Mouse (Mus musculus): ENCODE measurements around the gene Maats1.

The Maats1 gene

DNA sequence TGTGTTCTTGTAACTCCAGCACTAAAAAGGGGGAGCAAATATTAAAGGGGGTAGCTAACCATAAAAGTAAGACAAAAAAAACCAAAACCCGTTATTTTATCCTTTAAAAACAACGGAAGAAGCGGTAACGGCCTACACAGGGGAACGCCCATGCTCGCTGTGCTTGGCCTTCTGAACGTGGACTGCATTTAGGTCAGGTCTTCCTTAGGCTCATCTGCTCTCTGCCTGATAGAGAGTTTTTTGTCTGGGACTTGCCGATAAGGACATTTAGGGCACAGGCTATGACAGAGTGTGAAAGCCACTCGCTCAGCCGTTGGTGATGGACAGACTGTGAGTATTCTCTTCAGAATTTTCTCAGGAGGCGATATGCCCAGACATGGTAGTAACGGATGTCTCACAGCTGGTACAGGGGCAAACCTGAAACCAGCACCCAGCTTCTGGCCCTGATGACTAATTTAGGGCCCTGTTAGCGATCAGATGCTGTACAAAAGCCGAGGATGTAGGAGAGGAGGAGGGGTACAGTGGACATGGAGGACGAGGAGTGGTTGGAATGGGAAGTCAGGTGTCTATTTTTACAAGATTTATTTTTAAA lies 29.9 kb upstream of the Maats1 start:
- in situ Hi-C loops (cut with MboI; ENCODE audit: low sequenced_read_pairs), result no loop called here

DNA sequence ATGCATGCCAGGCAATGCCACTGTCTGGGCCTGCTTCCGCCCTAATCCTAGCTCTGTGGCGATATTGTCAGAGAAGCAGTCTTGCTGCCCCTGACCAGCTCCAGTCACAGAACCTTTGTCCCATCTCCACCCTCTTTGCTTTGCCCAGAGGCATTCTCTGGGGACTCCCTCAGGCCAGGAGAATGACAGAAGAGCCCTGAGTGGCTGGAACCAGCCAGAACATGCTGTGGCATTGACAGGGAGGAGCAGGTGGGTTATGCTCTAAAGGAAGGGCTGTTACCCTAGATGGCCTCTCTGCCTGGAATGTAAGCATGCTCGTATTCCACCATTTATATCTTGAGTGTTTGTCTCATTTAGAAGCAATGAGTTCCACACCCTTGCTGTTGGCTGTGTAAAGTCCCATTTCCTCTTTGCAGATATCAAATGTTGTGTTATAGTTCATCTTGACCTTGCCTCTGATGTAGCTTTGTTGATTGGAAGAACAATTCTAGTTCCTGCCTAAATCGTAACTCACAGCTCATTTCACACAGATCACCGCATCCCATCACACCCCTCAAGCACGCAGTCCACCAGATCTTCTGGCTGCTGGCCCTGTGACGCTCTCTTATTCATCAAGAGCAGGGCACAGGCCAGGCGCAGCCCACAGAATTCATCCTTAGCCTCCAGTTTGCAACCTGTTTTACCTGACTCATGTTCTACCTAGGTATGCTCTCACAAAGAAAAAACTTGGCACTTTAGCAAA lies 28.9 kb upstream of the Maats1 start:
- in situ Hi-C loops (cut with MboI; ENCODE audit: low sequenced_read_pairs), result no loop called here

DNA sequence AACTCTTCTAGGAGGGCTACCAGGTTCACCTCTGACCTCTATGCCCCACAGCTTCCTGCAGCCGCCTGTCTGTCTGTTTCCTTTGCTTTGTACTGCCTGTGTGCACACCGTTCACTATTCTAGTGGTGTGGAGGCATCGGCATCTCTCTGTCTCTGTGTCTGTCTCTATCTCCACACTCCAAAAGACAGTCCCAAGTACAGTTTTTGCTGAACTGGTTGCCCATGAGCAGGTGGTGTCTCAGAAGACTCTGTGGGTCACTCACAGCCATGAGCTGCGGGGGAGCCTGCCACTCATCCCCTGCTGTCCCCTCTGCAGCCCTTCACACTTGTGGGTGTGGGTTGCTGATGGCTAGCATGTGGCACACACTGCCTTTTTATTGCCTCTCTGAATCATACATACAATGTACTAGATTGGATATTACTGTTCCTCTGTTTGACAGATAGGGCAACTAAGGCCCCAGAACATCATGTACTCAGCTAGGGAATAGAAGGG lies 28.1 kb upstream of the Maats1 start:
- in situ Hi-C loops (cut with MboI; ENCODE audit: low sequenced_read_pairs), result no loop called here

DNA sequence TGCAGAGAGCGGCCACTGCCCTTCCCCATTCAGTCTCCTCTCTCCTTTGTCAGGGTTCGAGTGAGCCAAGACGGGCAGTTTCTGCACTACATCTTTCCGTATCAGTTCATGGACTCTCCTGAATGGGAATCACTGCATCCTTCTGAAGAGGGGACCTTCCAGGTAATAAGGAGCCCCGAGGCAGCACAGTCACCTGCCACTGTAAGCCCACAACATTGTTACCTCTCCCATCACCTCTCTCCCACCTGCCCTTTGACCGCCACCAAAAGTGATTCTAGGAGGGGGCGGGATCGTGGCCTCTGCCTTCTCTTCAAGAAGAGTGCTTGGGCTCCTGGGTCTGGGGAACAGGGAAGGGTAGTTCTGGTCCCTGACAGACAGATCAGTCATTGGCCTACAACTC lies 27.5 kb upstream of the Maats1 start:
- in situ Hi-C loops (cut with MboI; ENCODE audit: low sequenced_read_pairs), result no loop called here

GRCm38 (mm10) chr16:38369000-38369399 lies 27.1 kb upstream of the Maats1 start:
- in situ Hi-C loops (cut with MboI; ENCODE audit: low sequenced_read_pairs), result no loop called here

- in situ Hi-C loops (cut with MboI; ENCODE audit: low sequenced_read_pairs), result no loop called here
Observed at GRCm38 (mm10) chr16:38368336-38368735, 26.4 kb upstream of the Maats1 start.

GRCm38 (mm10) chr16:38366231-38366630 lies 24.3 kb upstream of the Maats1 start:
- in situ Hi-C loops (cut with MboI; ENCODE audit: low sequenced_read_pairs), result no loop called here

DNA sequence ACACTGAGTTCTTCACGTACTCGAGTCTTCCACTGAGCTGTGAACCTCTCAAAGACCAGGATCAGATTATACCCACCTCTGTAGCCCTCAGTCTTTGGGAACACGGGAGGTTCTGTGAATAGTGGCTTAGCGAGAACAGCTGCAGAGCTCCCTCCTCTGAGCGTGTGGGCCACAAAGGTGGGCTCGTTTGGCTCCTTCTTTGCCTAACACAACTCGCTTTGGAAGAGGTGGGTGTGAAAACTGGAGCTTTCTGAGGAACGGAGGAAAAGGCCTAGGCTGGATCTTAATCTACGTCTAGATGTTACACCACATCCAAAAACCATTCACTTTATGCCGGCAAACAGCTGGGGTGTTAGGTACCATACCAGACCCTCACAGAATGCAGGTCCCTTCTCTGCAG lies 23.4 kb upstream of the Maats1 start:
- in situ Hi-C loops (cut with MboI; ENCODE audit: low sequenced_read_pairs), result no loop called here

- in situ Hi-C loops (cut with MboI; ENCODE audit: low sequenced_read_pairs), result no loop called here
Observed at GRCm38 (mm10) chr16:38363657-38364056, 21.7 kb upstream of the Maats1 start.

DNA sequence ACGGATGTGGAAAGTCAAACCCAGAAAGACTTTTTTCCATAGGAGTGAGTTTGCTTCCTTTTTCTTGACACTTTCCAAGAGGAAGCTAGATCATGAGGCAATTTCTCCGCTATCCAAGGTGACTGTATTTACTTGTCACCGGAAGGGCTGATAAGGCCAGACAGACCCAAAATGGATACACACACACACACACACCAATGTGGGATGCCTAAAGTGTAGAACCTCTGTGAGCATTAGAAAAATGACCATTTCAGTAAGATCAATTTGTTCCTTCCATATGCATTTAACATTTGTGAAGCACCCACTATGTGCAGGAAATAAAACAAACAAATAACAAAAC lies 21.3 kb upstream of the Maats1 start:
- in situ Hi-C loops (cut with MboI; ENCODE audit: low sequenced_read_pairs), result no loop called here

DNA sequence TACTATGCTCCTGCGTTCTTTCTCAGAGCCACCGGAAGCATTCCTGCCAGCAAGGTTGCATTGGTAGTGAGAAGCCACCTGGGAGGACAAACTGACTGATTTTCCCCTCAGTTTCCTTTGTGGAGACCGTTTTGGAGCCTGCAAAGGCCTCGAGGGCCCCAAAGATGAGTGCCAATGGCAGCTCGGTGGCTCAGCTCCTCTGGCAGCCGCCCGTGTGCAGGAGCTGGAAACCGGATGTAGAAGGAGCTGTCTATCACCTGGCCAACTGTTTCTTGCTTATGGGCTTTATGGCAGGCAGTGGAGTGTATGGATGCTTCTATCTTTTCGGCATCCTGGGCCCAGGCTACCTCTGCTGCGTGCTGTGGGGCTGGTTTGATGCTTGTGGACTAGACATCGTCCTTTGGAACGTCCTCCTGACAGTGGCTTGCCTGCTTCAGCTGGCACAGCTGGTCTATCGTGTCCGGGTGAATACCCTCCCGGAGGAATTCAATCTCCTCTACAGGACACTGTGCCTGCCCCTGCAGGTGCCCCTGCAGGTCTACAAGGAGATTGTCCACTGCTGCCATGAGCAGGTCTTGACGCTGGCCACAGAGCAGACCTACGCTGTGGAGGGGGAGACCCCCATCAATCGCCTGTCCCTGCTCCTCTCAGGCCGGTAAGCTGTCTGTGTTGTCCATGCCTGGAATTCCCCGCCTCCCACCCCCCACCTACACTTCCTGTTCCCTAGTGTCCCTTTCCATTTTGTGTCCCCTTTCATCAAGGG lies 20.7 kb upstream of the Maats1 start:
- in situ Hi-C loops (cut with MboI; ENCODE audit: low sequenced_read_pairs), result no loop called here

- in situ Hi-C loops (cut with MboI; ENCODE audit: low sequenced_read_pairs), result no loop called here
Observed at GRCm38 (mm10) chr16:38361933-38362332, 20.0 kb upstream of the Maats1 start, which contains the start of gene Popdc2. Popdc2 (plus strand) TSS chr16:38362209.

DNA sequence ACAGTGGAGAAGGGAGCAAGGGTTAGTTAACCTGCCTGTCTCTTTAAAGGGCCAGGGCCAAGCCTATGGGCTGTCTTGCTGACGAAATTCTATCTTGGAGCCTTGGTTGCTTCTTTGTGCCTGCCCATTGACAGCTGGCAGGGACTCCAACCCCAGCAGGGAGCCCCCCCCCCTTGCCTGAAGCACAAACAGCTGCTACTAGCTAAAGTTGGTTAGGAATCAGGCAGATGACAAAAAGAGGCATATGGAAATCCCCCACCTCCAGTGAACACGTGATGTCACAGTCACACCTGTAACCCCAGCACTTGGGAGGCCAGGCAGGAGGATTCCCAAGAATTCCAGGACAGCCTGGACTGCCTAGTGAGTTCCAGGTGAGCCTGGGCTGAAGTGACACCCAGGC lies 18.4 kb upstream of the Maats1 start:
- in situ Hi-C loops (cut with MboI; ENCODE audit: low sequenced_read_pairs), result no loop called here

DNA sequence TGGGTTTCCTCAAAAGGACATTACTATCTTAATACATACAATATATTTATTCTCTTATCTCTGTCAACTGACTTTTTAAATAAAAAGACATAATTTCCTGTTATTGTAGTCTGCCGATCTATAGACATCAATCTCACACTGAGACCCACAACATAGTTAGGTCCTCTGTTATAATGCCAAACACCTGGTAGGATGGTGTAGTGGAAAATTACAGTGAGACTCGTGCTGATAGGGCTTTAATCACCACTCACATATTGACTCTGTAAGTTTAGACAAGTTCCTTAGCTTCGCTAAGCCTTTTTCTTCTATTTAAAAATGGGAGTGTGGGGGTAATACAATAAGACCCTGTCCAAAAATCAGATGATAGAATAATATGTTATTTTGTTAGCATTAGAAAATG lies 17.9 kb upstream of the Maats1 start:
- in situ Hi-C loops (cut with MboI; ENCODE audit: low sequenced_read_pairs), result no loop called here

- in situ Hi-C loops (cut with MboI; ENCODE audit: low sequenced_read_pairs), result no loop called here
Observed at GRCm38 (mm10) chr16:38359241-38359640, 17.3 kb upstream of the Maats1 start.

GRCm38 (mm10) chr16:38358256-38358812 lies 16.4 kb upstream of the Maats1 start:
- in situ Hi-C loops (cut with MboI; ENCODE audit: low sequenced_read_pairs), result no loop called here

DNA sequence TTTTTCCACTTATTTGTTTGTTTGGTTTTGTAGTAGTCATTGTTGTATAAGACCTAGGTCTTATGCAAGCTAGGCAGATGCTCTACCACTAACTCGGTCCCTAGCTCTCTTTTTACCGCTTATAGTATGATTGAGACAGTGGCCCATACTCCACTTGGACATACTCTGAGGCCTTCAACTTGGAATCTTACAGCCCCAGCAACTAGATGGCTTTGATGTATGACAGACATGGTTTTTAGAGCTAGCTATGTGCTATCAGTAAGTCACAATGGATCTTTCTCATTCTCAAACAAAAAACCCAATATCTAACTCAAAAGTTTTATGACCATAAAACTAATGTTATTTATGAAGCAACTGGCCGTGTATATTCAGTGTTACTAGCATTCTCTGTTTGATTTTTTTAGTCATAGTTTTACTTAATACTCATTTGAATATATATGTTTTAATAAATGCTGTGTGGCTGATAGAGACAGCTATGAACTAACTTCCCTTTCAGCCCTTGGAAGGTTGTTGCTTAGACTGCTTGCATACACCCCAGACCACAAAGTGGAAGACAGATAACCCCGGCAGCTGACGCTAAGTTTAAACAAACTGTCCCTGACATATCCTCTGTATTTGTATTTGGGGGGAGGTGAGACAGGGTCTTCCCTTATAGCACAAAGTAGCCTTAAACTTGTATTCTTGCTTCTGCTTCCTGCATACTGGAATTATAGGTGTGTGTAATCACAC lies 12.4 kb upstream of the Maats1 start:
- in situ Hi-C loops (cut with MboI; ENCODE audit: low sequenced_read_pairs), result no loop called here

- in situ Hi-C loops (cut with MboI; ENCODE audit: low sequenced_read_pairs), result no loop called here
Observed at GRCm38 (mm10) chr16:38353642-38354041, 11.7 kb upstream of the Maats1 start.

DNA sequence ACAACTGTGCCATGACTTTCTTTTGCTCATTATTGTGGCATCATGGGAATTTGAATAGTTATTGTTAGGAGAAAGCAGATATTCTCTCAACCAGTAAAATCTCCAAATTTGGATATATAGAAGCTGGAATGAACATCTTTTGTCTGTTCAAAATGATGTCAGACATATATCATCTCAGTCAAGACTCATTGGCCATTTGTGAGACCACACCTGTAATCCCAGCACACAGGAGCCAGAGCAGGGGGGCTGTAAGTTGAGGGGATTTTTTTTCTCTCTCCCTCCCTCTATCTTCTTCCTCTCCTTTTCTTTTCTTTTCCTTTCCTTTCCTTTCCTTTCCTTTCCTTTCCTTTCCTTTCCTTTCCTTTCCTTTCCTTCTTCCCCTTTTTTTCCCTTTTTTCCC lies 10.9 kb upstream of the Maats1 start:
- in situ Hi-C loops (cut with MboI; ENCODE audit: low sequenced_read_pairs), result no loop called here

DNA sequence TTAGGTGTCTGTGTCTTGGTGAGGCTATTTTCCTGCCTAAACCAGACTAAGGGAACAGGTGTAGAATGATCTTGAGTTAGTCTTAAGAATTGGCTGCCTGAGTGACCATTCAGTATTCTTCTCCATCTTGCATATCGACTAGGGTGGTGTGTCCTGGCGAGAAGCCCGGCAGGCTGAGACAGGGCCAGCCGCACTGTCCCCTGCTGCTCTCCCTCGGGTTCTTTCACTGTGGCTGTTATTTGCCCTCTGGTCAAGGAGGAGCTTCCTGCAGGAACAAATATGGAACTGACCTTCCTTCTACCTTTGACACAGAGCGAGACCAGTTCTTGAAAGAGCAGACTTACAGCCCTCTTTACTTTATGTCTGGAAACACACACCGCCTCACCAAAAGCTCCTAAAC lies 10.1 kb upstream of the Maats1 start:
- in situ Hi-C loops (cut with MboI; ENCODE audit: low sequenced_read_pairs), result no loop called here

DNA sequence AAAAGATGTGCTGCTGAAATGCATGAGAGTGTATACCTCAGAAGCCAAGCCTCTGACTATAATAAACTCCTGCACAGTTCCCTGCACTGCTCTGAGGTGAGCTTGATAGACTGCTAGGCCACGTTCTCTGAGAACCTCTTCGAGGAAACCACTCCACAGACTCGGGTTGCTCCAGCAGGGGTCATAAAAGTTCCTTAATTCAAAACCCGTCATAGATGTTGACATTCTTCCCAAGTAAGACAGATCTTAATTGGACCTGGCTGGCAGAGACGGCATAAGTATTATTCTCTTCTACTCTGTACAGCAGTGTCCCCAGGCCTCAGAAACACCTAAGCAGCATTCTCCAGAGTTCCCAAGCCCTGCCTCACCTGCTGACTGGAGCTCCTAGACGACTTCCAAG lies 9.0 kb upstream of the Maats1 start:
- in situ Hi-C loops (cut with MboI; ENCODE audit: low sequenced_read_pairs), result no loop called here

Data from CH12F3 (cell line).